Mouse (Mus musculus) bone marrow, adult 2 months (tissue): ENCODE results near the gene Cdk13.

Experiments used
- CTCF ChIP-seq: fragments of 200-500 bp; IDR thresholded peaks from 2 replicates; pipeline ENCODE4 v1.5.1; 2011; ENCODE audit warnings: low read length, control low read depth; ENCODE audit not compliant: control insufficient read depth, insufficient read depth
- POLR2A ChIP-seq: fragments of 200-500 bp; IDR thresholded peaks from 2 replicates; pipeline ENCODE4 v1.6.1; 2011; ENCODE audit warnings: low read depth, mild to moderate bottlenecking, control low read depth, low read length, borderline replicate concordance; ENCODE audit not compliant: control insufficient read depth

DNA sequence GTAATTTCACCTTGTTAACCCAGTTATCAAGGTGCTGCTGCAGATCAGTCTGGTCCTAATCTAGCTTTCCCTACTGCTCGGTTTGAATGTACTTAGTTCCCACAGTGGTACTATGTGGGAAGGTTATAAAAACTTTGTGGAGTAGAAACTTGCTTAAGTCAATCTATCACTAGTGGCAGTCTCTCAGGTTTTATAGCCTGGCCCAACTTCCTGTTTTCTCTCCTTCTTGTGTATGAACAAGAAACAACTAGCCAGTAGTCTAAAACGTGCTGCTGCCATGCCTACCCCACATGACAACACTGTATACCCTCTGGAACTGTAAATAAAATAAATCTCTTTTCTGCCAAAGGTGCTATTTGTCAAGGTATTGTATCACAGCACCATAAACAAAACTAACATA is 25.0 kb downstream of the Cdk13 start:
- TF ChIP-seq CTCF (no peak), POLR2A (no peak)
